Mouse (Mus musculus) spleen, postnatal 0 days (tissue): Measurements from ENCODE around the gene Apex1. TPM values are rescaled to one million over a fixed set of nuclear protein-coding genes. Genes with fewer than 3 reads are reported as not detected.

Source experiments
- polyA plus RNA-seq: library from polyadenylated mRNA; unstranded; fragments of >200 nt; fragmentation: Nextera tagmentation; extraction: Ambion mirVana; gene quantifications from 2 replicates; pipeline ENCODE4 v1.2.1, GENCODE M21; 2015

Gene Apex1
- 94.3 and 96.1 TPM in 2 replicates for polyA plus RNA-seq

GRCm38 (mm10) chr14:50924281-50925064, at the start of gene Apex1, which contains the start of gene Osgep:
Gene Apex1 (plus strand): TSS chr14:50924968.
Gene Osgep (minus strand): TSS chr14:50924893.

GRCm38 (mm10) chr14:50897374-50897765, 27.4 kb upstream of the Apex1 start, which contains the start of gene Klhl33:
Gene Klhl33 (minus strand): TSS chr14:50897507.

GRCm38 (mm10) chr14:50930754-50931492, 6.2 kb downstream of the Apex1 start, which contains the start of the genes Pip4p1 and Pnp:
Gene Pip4p1 (minus strand): TSS chr14:50930856.
Gene Pnp (plus strand): TSS chr14:50931082.

GRCm38 (mm10) chr14:50943932-50944667, 19.3 kb downstream of the Apex1 start, which contains the start of gene Gm49342:
Gene Gm49342 (plus strand): TSS chr14:50944517.

GRCm38 (mm10) chr14:50955942-50956508, 31.3 kb downstream of the Apex1 start, which contains the start of gene Pnp2:
Gene Pnp2 (plus strand): TSS chr14:50955992.

Other genes starting within 250 kb of the Apex1 start
- gene Olfr747, start 231.8 kb upstream of the Apex1 start, polyA plus RNA-seq = not detected in 2 replicates
- gene Olfr748, start 217.6 kb upstream of the Apex1 start, polyA plus RNA-seq = not detected in 2 replicates
- not detected in 2 replicates for gene Olfr749, start 179.9 kb upstream of the Apex1 start, polyA plus RNA-seq
- gene Ttc5, start 139.4 kb upstream of the Apex1 start, polyA plus RNA-seq = 27.9 and 32.0 TPM in 2 replicates
- gene Ccnb1ip1, start 117.2 kb upstream of the Apex1 start, polyA plus RNA-seq = not detected in 2 replicates
- 44.8 and 46.3 TPM in 2 replicates for gene Parp2, start 117.1 kb upstream of the Apex1 start, polyA plus RNA-seq
- gene Tep1, start 54.4 kb upstream of the Apex1 start, polyA plus RNA-seq = 9.8 and 14.8 TPM in 2 replicates
- 0.16 and 0.24 TPM in 2 replicates for gene Klhl33, start 27.5 kb upstream of the Apex1 start, polyA plus RNA-seq
- 73.5 and 76.4 TPM in 2 replicates for gene Osgep, start 75 bp upstream of the Apex1 start, polyA plus RNA-seq
- gene Pip4p1, start 5.9 kb downstream of the Apex1 start, polyA plus RNA-seq = 25.7 and 27.4 TPM in 2 replicates
- 129 and 140 TPM in 2 replicates for gene Pnp, start 6.1 kb downstream of the Apex1 start, polyA plus RNA-seq
- gene Gm49342, start 19.5 kb downstream of the Apex1 start, polyA plus RNA-seq = not detected in 2 replicates
- gene Pnp2, start 31.0 kb downstream of the Apex1 start, polyA plus RNA-seq = 21.4 and 25.9 TPM in 2 replicates
- 0.07 and 0.11 TPM in 2 replicates for gene Rnase10, start 82.8 kb downstream of the Apex1 start, polyA plus RNA-seq
- gene Rnase9, start 116.9 kb downstream of the Apex1 start, polyA plus RNA-seq = not detected in 2 replicates
- not detected in 2 replicates for gene Rnase11, start 125.2 kb downstream of the Apex1 start, polyA plus RNA-seq
- 4.3 and 5.3 TPM in 2 replicates for gene Rnase12, start 132.7 kb downstream of the Apex1 start, polyA plus RNA-seq
- gene Olfr750, start 149.5 kb downstream of the Apex1 start, polyA plus RNA-seq = not detected in 2 replicates
- 24.0 and 29.5 TPM in 2 replicates for gene Rnase4, start 166.1 kb downstream of the Apex1 start, polyA plus RNA-seq
- 3.8 and 4.9 TPM in 2 replicates for gene Ang, start 166.2 kb downstream of the Apex1 start, polyA plus RNA-seq
- not detected in 2 replicates for gene Eddm3b, start 189.5 kb downstream of the Apex1 start, polyA plus RNA-seq
- gene Rnase6, start 198.9 kb downstream of the Apex1 start, polyA plus RNA-seq = 17.2 and 18.7 TPM in 2 replicates
- 9.1 and 26.1 TPM in 2 replicates for gene Rnase1, start 221.8 kb downstream of the Apex1 start, polyA plus RNA-seq
- not detected in 2 replicates for gene Rnase2b, start 237.3 kb downstream of the Apex1 start, polyA plus RNA-seq